Mouse (Mus musculus) liver, embryonic 13.5 days (tissue): ENCODE measurements around the gene Slc35e3. TPM values are rescaled to one million over a fixed set of nuclear protein-coding genes. Genes with fewer than 3 reads are reported as not detected.

Source experiments
- ATAC-seq: fragments of 200-750 bp; cut with Nextera tagmentation; 2 replicates; pipeline ENCODE4 v1.8.0; 2017; ENCODE audit warnings: low read depth, mild to moderate bottlenecking, moderate number of reproducible peaks, moderate library complexity
- DNase-seq: peaks from one replicate; pipeline ENCODE4 v3.0.0; 2022
- H3K27ac ChIP-seq: fragments of 300-500 bp; sonication (generic); 2 replicates; pipeline ENCODE4 v1.5.1; 2015; ENCODE audit warnings: moderate library complexity, mild to moderate bottlenecking, inconsistent platforms
- H3K27me3 ChIP-seq: fragments of 300-500 bp; sonication (generic); 2 replicates; pipeline ENCODE4 v1.6.1; 2015; ENCODE audit warnings: mild to moderate bottlenecking, inconsistent platforms
- H3K36me3 ChIP-seq: fragments of 300-500 bp; sonication (generic); 2 replicates; pipeline ENCODE4 v1.6.1; 2015; ENCODE audit warnings: mild to moderate bottlenecking, inconsistent platforms
- H3K4me1 ChIP-seq: fragments of 300-500 bp; sonication (generic); replicated peaks from 2 replicates; pipeline ENCODE4 v1.6.1; 2015; ENCODE audit warnings: inconsistent platforms
- H3K4me2 ChIP-seq: fragments of 300-500 bp; sonication (generic); 2 replicates; pipeline ENCODE4 v1.6.1; 2015; ENCODE audit warnings: inconsistent platforms, mild to moderate bottlenecking, moderate library complexity
- H3K4me3 ChIP-seq: fragments of 300-500 bp; sonication (generic); replicated peaks from 2 replicates; pipeline ENCODE4 v1.5.1; 2015; ENCODE audit warnings: mild to moderate bottlenecking, inconsistent platforms
- H3K9ac ChIP-seq: fragments of 300-500 bp; sonication (generic); 2 replicates; pipeline ENCODE4 v1.6.1; 2015; ENCODE audit warnings: mild to moderate bottlenecking, inconsistent platforms
- H3K9me3 ChIP-seq: fragments of 300-500 bp; sonication (generic); replicated peaks from 2 replicates; pipeline ENCODE4 v1.6.1; 2016; ENCODE audit warnings: inconsistent platforms
- WGBS: fragments of 180-500 bp; shearing (Covaris S2); methylation state at CpG from one replicate; pipeline ENCODE4 v1.1.7; 2015; ENCODE audit not compliant: insufficient replicate concordance; 5-methylcytosine and 5-hydroxymethylcytosine counted together
- polyA plus RNA-seq: library from polyadenylated mRNA; unstranded; fragments of >200 nt; fragmentation: Nextera tagmentation; extraction: Ambion mirVana; gene quantifications from 2 replicates; pipeline ENCODE4 v1.2.1, GENCODE M21; 2015

The Slc35e3 gene
- polyA plus RNA-seq, 1 experiment from 2014 or later: 2.7 TPM

- Histone ChIP-seq H3K27me3 (no peaks in the 10 kb centered on the region), H3K4me2 (no peak overlapping the region), H3K4me1 (peaks cover 3% of the 10 kb centered on the region; the same call in 1 of the 2 replicates), H3K9me3 (no peaks in the 10 kb centered on the region), H3K9ac (no peak overlapping the region), H3K27ac (no peak overlapping the region), H3K4me3 (no peak overlapping the region), H3K36me3 (peaks cover 95% of the 10 kb centered on the region)
- ATAC-seq: peak; percentile 7; the same call in 1 of the 2 replicates
- no peak for DNase-seq
- WGBS: 86% methylated on average over 6 of the region's 6 CpGs
These were observed 49.2 kb downstream of the Slc35e3 start for GRCm38 (mm10) chr10:117696827-117697560.

GRCm38 (mm10) chr10:117696021-117696826, 49.9 kb downstream of the Slc35e3 start:
- peaks cover 94% of the 10 kb centered on the region for H3K36me3 ChIP-seq
- no peak overlapping the region for H3K27ac ChIP-seq
- ATAC-seq (no peak), DNase-seq (no peak)
- 82% methylated on average over 8 of the region's 8 CpGs for WGBS
- H3K4me1 ChIP-seq: peaks cover 3% of the 10 kb centered on the region; the same call in 1 of the 2 replicates
- no peak overlapping the region for H3K9ac ChIP-seq
- no peaks in the 10 kb centered on the region for H3K9me3 ChIP-seq
- no peak overlapping the region for H3K4me3 ChIP-seq
- H3K4me2 ChIP-seq: no peak overlapping the region
- H3K27me3 ChIP-seq: no peaks in the 10 kb centered on the region

- Histone ChIP-seq H3K27me3 (no peaks in the 10 kb centered on the region), H3K4me3 (no peak overlapping the region), H3K4me2 (no peak overlapping the region), H3K9me3 (no peaks in the 10 kb centered on the region), H3K27ac (no peak overlapping the region), H3K36me3 (peaks cover 94% of the 10 kb centered on the region), H3K4me1 (peaks cover 3% of the 10 kb centered on the region; the same call in 1 of the 2 replicates), H3K9ac (no peak overlapping the region)
- no peak for ATAC-seq
- DNase-seq: no peak
- WGBS: 88% methylated on average over 4 of the region's 4 CpGs
These were observed 50.6 kb downstream of the Slc35e3 start for GRCm38 (mm10) chr10:117695605-117696004.

- no peak for DNase-seq
- peaks cover 3% of the 10 kb centered on the region; the same call in 1 of the 2 replicates for H3K4me1 ChIP-seq
- WGBS: 91% methylated on average over 4 of the region's 4 CpGs
These were observed 51.1 kb downstream of the Slc35e3 start for GRCm38 (mm10) chr10:117695027-117695426.

GRCm38 (mm10) chr10:117694255-117694953, 51.8 kb downstream of the Slc35e3 start:
- no peaks in the 10 kb centered on the region for H3K27me3 ChIP-seq
- H3K4me3 ChIP-seq: no peak overlapping the region
- no peak overlapping the region for H3K9ac ChIP-seq
- peaks cover 3% of the 10 kb centered on the region; the same call in 1 of the 2 replicates for H3K4me1 ChIP-seq
- ATAC-seq (no peak), DNase-seq (no peak)
- peaks cover 92% of the 10 kb centered on the region for H3K36me3 ChIP-seq
- no peak overlapping the region for H3K4me2 ChIP-seq
- no peak overlapping the region for H3K27ac ChIP-seq
- 88% methylated on average over 6 of the region's 6 CpGs for WGBS
- H3K9me3 ChIP-seq: no peaks in the 10 kb centered on the region

More at GRCm38 (mm10) chr10:117695027-117695426, 51.1 kb downstream of the Slc35e3 start:
- ATAC-seq: no peak
- no peaks in the 10 kb centered on the region for H3K27me3 ChIP-seq
- H3K36me3 ChIP-seq: peaks cover 94% of the 10 kb centered on the region
- no peak overlapping the region for H3K4me3 ChIP-seq
- no peak overlapping the region for H3K4me2 ChIP-seq
- no peak overlapping the region for H3K27ac ChIP-seq
- H3K9me3 ChIP-seq: no peaks in the 10 kb centered on the region
- no peak overlapping the region for H3K9ac ChIP-seq

- no peak for DNase-seq
- peaks cover 3% of the 10 kb centered on the region; the same call in 1 of the 2 replicates for H3K4me1 ChIP-seq
- 93% methylated on average over 5 of the region's 5 CpGs for WGBS
- no peak overlapping the region for H3K9ac ChIP-seq
- no peak overlapping the region for H3K27ac ChIP-seq
- H3K4me3 ChIP-seq: no peak overlapping the region
- H3K4me2 ChIP-seq: no peak overlapping the region
- no peaks in the 10 kb centered on the region for H3K27me3 ChIP-seq
- no peak for ATAC-seq
- H3K9me3 ChIP-seq: no peaks in the 10 kb centered on the region
- peaks cover 92% of the 10 kb centered on the region for H3K36me3 ChIP-seq
These were observed 53.2 kb downstream of the Slc35e3 start for GRCm38 (mm10) chr10:117692953-117693352.

GRCm38 (mm10) chr10:117692173-117692572, 54.0 kb downstream of the Slc35e3 start:
- H3K9ac ChIP-seq: no peak overlapping the region
- ATAC-seq (no peak), DNase-seq (no peak)
- no peak overlapping the region for H3K4me3 ChIP-seq
- H3K36me3 ChIP-seq: peaks cover 86% of the 10 kb centered on the region
- no peaks in the 10 kb centered on the region for H3K27me3 ChIP-seq
- no peak overlapping the region for H3K4me2 ChIP-seq
- H3K27ac ChIP-seq: no peak overlapping the region
- no peaks in the 10 kb centered on the region for H3K4me1 ChIP-seq
- H3K9me3 ChIP-seq: no peaks in the 10 kb centered on the region

- DNase-seq (no peak), ATAC-seq (no peak)
- no peaks in the 10 kb centered on the region for H3K9me3 ChIP-seq
- H3K36me3 ChIP-seq: peaks cover 79% of the 10 kb centered on the region
- H3K27ac ChIP-seq: no peak overlapping the region
- no peaks in the 10 kb centered on the region for H3K4me1 ChIP-seq
- no peaks in the 10 kb centered on the region for H3K27me3 ChIP-seq
- no peak overlapping the region for H3K9ac ChIP-seq
- 90% methylated on average over 10 of the region's 10 CpGs for WGBS
- no peak overlapping the region for H3K4me3 ChIP-seq
- no peak overlapping the region for H3K4me2 ChIP-seq
These were observed 54.7 kb downstream of the Slc35e3 start for GRCm38 (mm10) chr10:117691389-117691968.

- WGBS: 92% methylated on average over 3 of the region's 3 CpGs
- no peak overlapping the region for H3K27ac ChIP-seq
- no peak for ATAC-seq
These were observed 55.3 kb downstream of the Slc35e3 start for GRCm38 (mm10) chr10:117690770-117691296.

GRCm38 (mm10) chr10:117690101-117690352, 56.1 kb downstream of the Slc35e3 start:
- 87% methylated on average over 2 of the region's 2 CpGs for WGBS
- Histone ChIP-seq H3K4me2 (no peak overlapping the region), H3K4me1 (no peaks in the 10 kb centered on the region), H3K4me3 (no peak overlapping the region), H3K27me3 (no peaks in the 10 kb centered on the region), H3K9ac (no peak overlapping the region), H3K9me3 (no peaks in the 10 kb centered on the region), H3K27ac (no peak overlapping the region), H3K36me3 (peaks cover 64% of the 10 kb centered on the region)
- no peak for DNase-seq
- no peak for ATAC-seq

More at GRCm38 (mm10) chr10:117690770-117691296, 55.3 kb downstream of the Slc35e3 start:
- Histone ChIP-seq H3K4me1 (no peaks in the 10 kb centered on the region), H3K27me3 (no peaks in the 10 kb centered on the region), H3K9ac (no peak overlapping the region), H3K4me2 (no peak overlapping the region), H3K36me3 (peaks cover 72% of the 10 kb centered on the region), H3K9me3 (no peaks in the 10 kb centered on the region), H3K4me3 (no peak overlapping the region)
- DNase-seq: no peak
